26 mouse cellular contexts compared by ENCODE assay signal in the genomic region with DNA sequence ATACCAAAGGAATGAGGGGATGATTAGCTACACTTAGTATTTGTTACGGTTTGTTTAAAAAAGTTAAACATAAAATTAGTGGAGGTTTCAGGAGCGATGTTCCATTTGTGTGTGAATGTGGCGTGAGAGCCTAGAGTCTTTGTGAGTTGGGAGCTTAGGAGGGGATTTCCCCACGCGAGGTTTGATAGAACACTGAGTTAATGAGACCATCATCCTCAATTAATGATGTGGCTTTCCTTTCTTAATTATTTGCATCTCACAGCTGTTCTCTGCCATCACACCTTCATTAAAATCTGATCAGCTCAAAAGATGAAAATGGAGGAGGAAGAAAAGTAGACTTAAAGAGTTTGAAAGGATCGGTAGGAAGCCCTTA.
DNase-seq lines count a peak whose midpoint lies in the region; ATAC-seq and TF ChIP-seq lines count a peak whose summit lies in the region.
"Had no signal": no experiment of that assay in that cellular context is flagged by ENCODE, and none has a peak within 500 bp of the region (broad histone marks: within the 10 kb centered on the region; RNA-seq: fewer than 3 reads in every experiment).

No protein-coding gene starts in this region.

- no peak overlapping the region for H3K4me2 ChIP-seq in midbrain, embryonic 11.5 days
- H3K4me2 ChIP-seq in midbrain, embryonic 16.5 days (ENCODE audit: low read length): no peak overlapping the region
- H3K4me2 ChIP-seq in forebrain, embryonic 13.5 days: peak overlapping the region; percentile 44
- peak overlapping the region; percentile 40 for H3K4me2 ChIP-seq in forebrain, embryonic 16.5 days (ENCODE audit: low read length)
- H3K4me2 ChIP-seq: heart, embryonic 12.5 days; heart, embryonic 15.5 days; hindbrain, embryonic 14.5 days had no signal

- no peak for TF ChIP-seq CTCF in brain, embryonic 14.5 days (IDR thresholded peaks at IDR 0.05; ENCODE audit: borderline replicate concordance, extremely low read depth, insufficient read depth, insufficient read length)

- TF ChIP-seq POLR2A in brain, embryonic 14.5 days (IDR thresholded peaks at IDR 0.05; ENCODE audit: borderline replicate concordance, extremely low read depth, insufficient read depth, insufficient read length, poor library complexity, severe bottlenecking): no peak

- H3K27me3 ChIP-seq in midbrain, embryonic 11.5 days (ENCODE audit: control insufficient read depth, insufficient read depth, low read length): no peaks in the 10 kb centered on the region
- H3K27me3 ChIP-seq in midbrain, embryonic 16.5 days (ENCODE audit: control insufficient read depth, insufficient read depth, low read depth, low read length): no peaks in the 10 kb centered on the region
- H3K27me3 ChIP-seq in forebrain, embryonic 13.5 days: peaks cover 6% of the 10 kb centered on the region
- H3K27me3 ChIP-seq in forebrain, embryonic 16.5 days (replicated peaks; ENCODE audit: control insufficient read depth, insufficient read depth, low read length): no peaks in the 10 kb centered on the region
- H3K27me3 ChIP-seq: CH12.LX; heart, embryonic 12.5 days; heart, embryonic 15.5 days had no signal

- peak; percentile 19 for DNase-seq in midbrain, embryonic 11.5 days (ENCODE audit: low spot score, missing footprints)
- DNase-seq in brain, embryonic 14.5 days (ENCODE audit: low read depth): peak; percentile 53
- no peak for DNase-seq in thymus, postnatal 36 days
- no peak for DNase-seq in T-cell, adult 2 months (ENCODE audit: low spot score)
- DNase-seq: adrenal gland, adult 2 months; adrenal gland, postnatal 14 days; B cell, adult 2 months; cerebellum, adult 18-20 months; cerebellum, adult 9-10 months; cerebellum, postnatal 14 days; gastrocnemius, postnatal 25 days; heart, adult 18-20 months; heart, postnatal 14 days; heart, postnatal 4 days had no signal

- H3K9ac ChIP-seq in midbrain, embryonic 11.5 days (ENCODE audit: low read length): no peak overlapping the region
- H3K9ac ChIP-seq in midbrain, embryonic 16.5 days (ENCODE audit: low read depth, low read length): no peak overlapping the region
- H3K9ac ChIP-seq in forebrain, embryonic 13.5 days: no peak overlapping the region
- H3K9ac ChIP-seq in forebrain, embryonic 16.5 days (replicated peaks; ENCODE audit: low read depth, low read length): no peak overlapping the region
- H3K9ac ChIP-seq: heart, embryonic 12.5 days; heart, embryonic 15.5 days; hindbrain, embryonic 14.5 days had no signal

- H3K36me3 ChIP-seq in midbrain, embryonic 11.5 days (ENCODE audit: control insufficient read depth, insufficient read depth, low read length): no peaks in the 10 kb centered on the region
- no peaks in the 10 kb centered on the region for H3K36me3 ChIP-seq in midbrain, embryonic 16.5 days (ENCODE audit: control insufficient read depth, insufficient read depth, low read length)
- no peaks in the 10 kb centered on the region for H3K36me3 ChIP-seq in forebrain, embryonic 13.5 days (ENCODE audit: poor library complexity, severe bottlenecking)
- no peaks in the 10 kb centered on the region for H3K36me3 ChIP-seq in forebrain, embryonic 16.5 days (ENCODE audit: control insufficient read depth, insufficient read depth)
- H3K36me3 ChIP-seq: G1E; heart, embryonic 12.5 days; heart, embryonic 15.5 days had no signal

- no peaks in the 10 kb centered on the region; the same call in 1 of the 2 replicates for H3K4me1 ChIP-seq in midbrain, embryonic 11.5 days (ENCODE audit: control insufficient read depth, insufficient read depth, low read length)
- H3K4me1 ChIP-seq in midbrain, embryonic 16.5 days (ENCODE audit: control insufficient read depth, insufficient read depth, low read length): peaks cover 2% of the 10 kb centered on the region; the same call in 1 of the 2 replicates
- H3K4me1 ChIP-seq in forebrain, embryonic 13.5 days: peaks cover 20% of the 10 kb centered on the region
- peaks cover 17% of the 10 kb centered on the region for H3K4me1 ChIP-seq in forebrain, embryonic 16.5 days (replicated peaks; ENCODE audit: control insufficient read depth, insufficient read depth, low read length)
- H3K4me1 ChIP-seq: heart, embryonic 12.5 days; heart, embryonic 15.5 days had no signal

- WGBS in midbrain, embryonic 11.5 days: 86% methylated on average over 6 of the region's 6 CpGs
- WGBS in midbrain, embryonic 16.5 days: 56% methylated on average over 6 of the region's 6 CpGs
- 25% methylated on average over 6 of the region's 6 CpGs for WGBS in forebrain, embryonic 13.5 days
- 16% methylated on average over 6 of the region's 6 CpGs for whole genome bisulfite sequencing in forebrain, embryonic 16.5 days

- H3K27ac ChIP-seq in midbrain, embryonic 11.5 days (ENCODE audit: low read depth, low read length): no peak overlapping the region
- H3K27ac ChIP-seq in midbrain, embryonic 16.5 days (ENCODE audit: low read length): no peak overlapping the region
- H3K27ac ChIP-seq in forebrain, embryonic 13.5 days: no peak overlapping the region
- no peak overlapping the region for H3K27ac ChIP-seq in forebrain, embryonic 16.5 days (ENCODE audit: low read length)
- H3K27ac ChIP-seq: heart, embryonic 15.5 days; hindbrain, embryonic 14.5 days; hindbrain, postnatal 0 days had no signal

- no peak overlapping the region for H3K4me3 ChIP-seq in midbrain, embryonic 11.5 days (ENCODE audit: low read depth, low read length)
- H3K4me3 ChIP-seq in midbrain, embryonic 16.5 days (ENCODE audit: low read depth, low read length): no peak overlapping the region
- H3K4me3 ChIP-seq in forebrain, embryonic 13.5 days: no peak overlapping the region
- no peak overlapping the region for H3K4me3 ChIP-seq in forebrain, embryonic 16.5 days (replicated peaks; ENCODE audit: low read length)
- H3K4me3 ChIP-seq: heart, embryonic 12.5 days; heart, embryonic 15.5 days had no signal

- no peak for ATAC-seq in midbrain, embryonic 11.5 days (ENCODE audit: low FRiP score)
- no peak for ATAC-seq in midbrain, embryonic 16.5 days
- ATAC-seq in forebrain, embryonic 13.5 days: peak; percentile 71; the same call in 1 of the 2 replicates
- ATAC-seq in forebrain, embryonic 16.5 days: no peak
- ATAC-seq: inflammation-experienced regulatory T-cells, adult 6 months; intestine, embryonic 16.5 days; Patski had no signal

- no peaks in the 10 kb centered on the region for H3K9me3 ChIP-seq in midbrain, embryonic 11.5 days (ENCODE audit: control insufficient read depth, low read length)
- H3K9me3 ChIP-seq in midbrain, embryonic 16.5 days (replicated peaks; ENCODE audit: control insufficient read depth, low read length, poor library complexity, severe bottlenecking): no peaks in the 10 kb centered on the region
- no peaks in the 10 kb centered on the region for H3K9me3 ChIP-seq in forebrain, embryonic 13.5 days (replicated peaks)
- no peaks in the 10 kb centered on the region for H3K9me3 ChIP-seq in forebrain, embryonic 16.5 days (ENCODE audit: control insufficient read depth, low read length)
- H3K9me3 ChIP-seq: heart, embryonic 12.5 days; heart, embryonic 15.5 days had no signal

Comparison
In these comparisons a context has a peak if more than half of its experiments do, and no peak if none do; other contexts are left out.
1. DNase-seq: peak in midbrain, embryonic 11.5 days (single experiment) and brain, embryonic 14.5 days (single experiment); none in thymus, postnatal 36 days (0 of 2) and T-cell, adult 2 months (single experiment).
2. H3K4me2 ChIP-seq: peak in forebrain, embryonic 13.5 days (single experiment) and forebrain, embryonic 16.5 days (single experiment); none in midbrain, embryonic 11.5 days (single experiment) and midbrain, embryonic 16.5 days (single experiment).